Mouse (Mus musculus) liver, embryonic 14.5 days (tissue): ENCODE measurements around the gene Acox1. TPM values are rescaled to one million over a fixed set of nuclear protein-coding genes. Genes with fewer than 3 reads are reported as not detected.

ENCODE experiments used
- ATAC-seq: fragments of 200-750 bp; cut with Nextera tagmentation; 2 replicates; pipeline ENCODE4 v1.8.0; 2017; ENCODE audit warnings: moderate number of reproducible peaks, mild to moderate bottlenecking, moderate library complexity; ENCODE audit not compliant: insufficient read depth
- DNase-seq, 3 experiments: peaks; one replicate each; pipeline ENCODE4 v3.0.0-alpha.2; 2012 to 2013; ENCODE audit warnings: low read depth in 3 of 3, low spot score in 3 of 3
- H3K27ac ChIP-seq: fragments of 300-500 bp; sonication (generic); 2 replicates; pipeline ENCODE4 v1.5.1; 2014; ENCODE audit warnings: moderate library complexity, mild to moderate bottlenecking, control low read depth, inconsistent platforms
- H3K27me3 ChIP-seq: fragments of 300-500 bp; sonication (generic); 2 replicates; pipeline ENCODE4 v1.6.1; 2014; ENCODE audit warnings: mild to moderate bottlenecking, low read length, moderate library complexity; ENCODE audit not compliant: control insufficient read depth, insufficient read depth
- H3K36me3 ChIP-seq: fragments of 300-500 bp; sonication (generic); replicated peaks from 2 replicates; pipeline ENCODE4 v1.6.1; 2014; ENCODE audit warnings: low read depth; ENCODE audit not compliant: control insufficient read depth, insufficient read depth
- H3K4me1 ChIP-seq, 2 experiments: fragments of 200-500 bp in 1 of 2; fragments of 300-500 bp in 1 of 2; sonication (generic) in 1 of 2; replicated peaks; 2 replicates each; pipeline ENCODE4 v1.6.1; 2012 to 2014; ENCODE audit warnings: antibody characterized with exemption in 1 of 2, inconsistent platforms in 1 of 2, low read length in 1 of 2; ENCODE audit not compliant: control insufficient read depth in 2 of 2, insufficient read depth in 2 of 2
- H3K4me2 ChIP-seq: fragments of 300-500 bp; sonication (generic); 2 replicates; pipeline ENCODE4 v1.6.1; 2014; ENCODE audit warnings: low read depth, mild to moderate bottlenecking, control low read depth, moderate library complexity
- H3K4me3 ChIP-seq, 2 experiments: fragments of 200-500 bp in 1 of 2; fragments of 300-500 bp in 1 of 2; sonication (generic) in 1 of 2; 2 replicates each; pipeline ENCODE4 v1.5.1; 2012 to 2014; ENCODE audit warnings: low read depth in 2 of 2, low read length in 2 of 2, mild to moderate bottlenecking in 2 of 2, control low read depth in 1 of 2, inconsistent platforms in 1 of 2, moderate library complexity in 1 of 2; ENCODE audit not compliant: insufficient read depth in 1 of 2
- H3K9ac ChIP-seq: fragments of 300-500 bp; sonication (generic); replicated peaks from 2 replicates; pipeline ENCODE4 v1.6.1; 2014; ENCODE audit warnings: mild to moderate bottlenecking, control low read depth, moderate library complexity
- H3K9me3 ChIP-seq: fragments of 300-500 bp; sonication (generic); 2 replicates; pipeline ENCODE4 v1.6.1; 2016; ENCODE audit warnings: low read length, mixed read lengths; ENCODE audit not compliant: control insufficient read depth
- CTCF ChIP-seq: IDR thresholded peaks from 2 replicates; pipeline ENCODE4 v1.5.1; 2016; ENCODE audit warnings: antibody characterized with exemption, low read depth, control low read depth
- EP300 ChIP-seq: IDR thresholded peaks from 2 replicates; pipeline ENCODE4 v1.6.1; 2016; ENCODE audit warnings: antibody characterized with exemption, low read depth
- WGBS: fragments of 180-500 bp; shearing (Covaris S2); extraction: QIAGEN DNeasy Blood & Tissue Kit; methylation state at CpG from one replicate; pipeline ENCODE4 v1.1.7; 2014; ENCODE audit not compliant: insufficient replicate concordance; 5-methylcytosine and 5-hydroxymethylcytosine counted together
- polyA plus RNA-seq, 2 experiments: library from polyadenylated mRNA; depleted of rRNA in 1 of 2; stranded (reverse) in 1 of 2; unstranded in 1 of 2; fragments of >200 nt; fragmentation: Nextera tagmentation in 1 of 2; extraction: Ambion mirVana in 1 of 2; gene quantifications; 2 replicates each; pipeline versions ENCODE4 v1.2.1 to v1.2.3; 2012 to 2014

The Acox1 gene
- polyA plus RNA-seq (2012; rRNA removed) (12.3 and 14.8 TPM in 2 replicates), polyA plus RNA-seq (2014; fragmentation: Nextera tagmentation; extraction: Ambion mirVana) (16.6 and 18.6 TPM in 2 replicates)

DNA sequence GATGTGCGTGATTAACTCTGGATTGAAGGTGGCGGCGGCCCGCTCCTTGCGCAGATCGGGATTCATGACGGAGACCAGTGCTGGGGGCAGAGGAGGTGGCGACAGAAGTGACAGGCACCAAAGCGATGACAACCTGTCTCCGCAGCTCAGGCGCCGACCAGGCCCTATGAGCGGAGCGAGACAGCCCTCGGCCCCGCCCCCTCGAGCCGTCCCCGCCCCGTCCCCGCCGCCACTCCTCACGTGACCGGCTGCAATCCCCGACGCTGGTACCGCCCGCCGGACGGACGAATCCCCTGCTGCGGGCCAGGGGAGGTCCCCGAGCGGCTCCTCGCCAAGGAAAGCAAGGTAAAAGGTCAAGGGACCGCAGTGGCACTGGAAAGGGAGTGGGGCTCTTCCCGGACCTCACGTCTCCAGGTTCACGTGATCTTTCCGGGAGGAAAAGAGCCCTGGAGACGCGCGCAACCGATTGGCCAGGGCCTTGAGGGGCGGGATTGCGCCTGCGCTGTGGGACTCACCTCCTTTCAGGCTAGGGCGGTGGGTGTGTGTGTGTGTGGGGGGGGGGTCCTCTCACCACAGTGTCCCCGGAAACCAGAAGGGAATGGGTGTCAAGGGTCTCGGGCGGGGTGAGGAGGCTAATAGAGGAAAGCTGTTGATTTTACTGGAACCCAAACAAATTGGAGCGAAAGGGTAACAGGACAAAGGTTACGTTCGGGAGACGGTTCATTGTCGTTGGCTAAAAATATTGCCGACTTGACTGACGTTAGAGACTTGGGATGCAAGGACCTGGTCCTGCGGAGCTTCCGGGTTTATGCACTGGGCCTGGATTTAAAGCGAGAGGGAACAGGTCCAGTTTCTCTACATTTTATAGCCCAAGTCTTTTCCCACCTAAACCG lies at the start of gene Acox1, which contains the start of gene Ten1:
TSS of gene Acox1 (minus strand) at position 407 of the 893 bp plus-strand sequence.
TSS of gene Ten1 (plus strand) at position 217 of the 893 bp plus-strand sequence.
- TF ChIP-seq CTCF = 0 out of 2 replicates have a peak, but pooled peaks have one; percentile 2
- peak; percentile 5; the same call in 1 of the 2 replicates for TF ChIP-seq EP300
- peak within 1 kb of the TSS; percentile 70 for H3K27ac ChIP-seq
- H3K4me1 ChIP-seq = peaks cover 17 to 24% of the 10 kb centered on the region in 2 experiments
- no peaks in the 10 kb centered on the region; the same call in 1 of the 2 replicates for H3K36me3 ChIP-seq
- H3K9me3 ChIP-seq = no peaks in the 10 kb centered on the region
- DNase-seq (peak; percentile 81 to 88 (median 84)), ATAC-seq (peak; percentile 95)
- H3K27me3 ChIP-seq = no peaks in the 10 kb centered on the region
- peak within 1 kb of the TSS; percentile 87 for H3K9ac ChIP-seq
- H3K4me3 ChIP-seq = peak within 1 kb of the TSS; percentile 68 to 95
- under 1% methylated on average over 62 of the region's 62 CpGs for WGBS
- peak within 1 kb of the TSS; percentile 90 for H3K4me2 ChIP-seq

GRCm38 (mm10) chr11:116247502-116248222 lies 48.8 kb upstream of the Acox1 start:
- Histone ChIP-seq H3K27me3 (no peaks in the 10 kb centered on the region), H3K9ac (no peak overlapping the region)
- ATAC-seq = no peak

GRCm38 (mm10) chr11:116245616-116246015 lies 46.8 kb upstream of the Acox1 start:
- no peaks in the 10 kb centered on the region for H3K9me3 ChIP-seq
- H3K4me2 ChIP-seq = no peak overlapping the region
- no peaks in the 10 kb centered on the region for H3K4me1 ChIP-seq
- TF ChIP-seq CTCF (no peak), EP300 (no peak)
- ATAC-seq = no peak
- no peak overlapping the region for H3K4me3 ChIP-seq
- no peaks in the 10 kb centered on the region for H3K27me3 ChIP-seq
- DNase-seq = no peak
- H3K9ac ChIP-seq = no peak overlapping the region
- 75% methylated on average over 6 of the region's 6 CpGs for WGBS
- H3K36me3 ChIP-seq = peaks cover 56% of the 10 kb centered on the region
- no peak overlapping the region for H3K27ac ChIP-seq

More at GRCm38 (mm10) chr11:116247502-116248222, 48.8 kb upstream of the Acox1 start:
- TF ChIP-seq EP300 (no peak), CTCF (no peak)
- H3K4me1 ChIP-seq = no peaks in the 10 kb centered on the region
- no peak overlapping the region for H3K27ac ChIP-seq
- peaks cover 68% of the 10 kb centered on the region for H3K36me3 ChIP-seq
- 81% methylated on average over 14 of the region's 14 CpGs for WGBS
- DNase-seq = no peak
- H3K9me3 ChIP-seq = no peaks in the 10 kb centered on the region
- H3K4me3 ChIP-seq = no peak overlapping the region
- H3K4me2 ChIP-seq = no peak overlapping the region

DNA sequence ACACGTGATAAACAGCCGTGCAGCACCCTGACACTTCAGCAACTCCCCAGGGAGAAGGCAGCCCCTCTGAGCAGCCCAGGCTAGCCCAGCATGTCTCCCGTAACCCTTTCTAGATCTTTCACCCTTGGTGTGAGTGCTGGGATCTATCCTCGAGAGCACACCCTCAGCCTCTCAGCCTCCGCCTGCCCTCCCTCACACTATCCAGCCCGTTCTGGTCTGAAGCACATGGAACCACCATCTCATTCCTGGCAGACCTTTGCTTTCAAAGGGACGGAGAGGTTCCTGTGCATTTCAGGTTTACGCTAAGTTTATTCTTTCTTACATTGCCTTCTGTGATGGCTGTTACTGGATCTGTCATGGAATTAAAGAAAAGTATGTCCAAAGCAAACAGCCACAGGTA lies 45.7 kb upstream of the Acox1 start:
- Histone ChIP-seq H3K27me3 (no peaks in the 10 kb centered on the region), H3K4me2 (no peak overlapping the region), H3K4me3 (no peak overlapping the region), H3K36me3 (peaks cover 46% of the 10 kb centered on the region), H3K9ac (no peak overlapping the region), H3K4me1 (no peaks in the 10 kb centered on the region), H3K27ac (no peak overlapping the region), H3K9me3 (no peaks in the 10 kb centered on the region)
- TF ChIP-seq CTCF (no peak), EP300 (no peak)
- 78% methylated on average over 8 of the region's 8 CpGs for WGBS
- no peak for ATAC-seq
- DNase-seq = no peak
